Mouse (Mus musculus) hindbrain, embryonic 10.5 days (tissue): Measurements from ENCODE around the gene Cfap44. TPM values are rescaled to one million over a fixed set of nuclear protein-coding genes. Genes with fewer than 3 reads are reported as not detected.

ENCODE experiments used
- DNase-seq: peaks from one replicate; pipeline ENCODE4 v3.0.0-alpha.2; 2017; ENCODE audit warnings: low spot score
- H3K27ac ChIP-seq: fragments of 300-500 bp; sonication (generic); 2 replicates; pipeline ENCODE4 v1.5.1; 2016; ENCODE audit warnings: mild to moderate bottlenecking, moderate library complexity
- H3K27me3 ChIP-seq: fragments of 300-500 bp; sonication (generic); 2 replicates; pipeline ENCODE4 v1.6.1; 2016; ENCODE audit warnings: mild to moderate bottlenecking; ENCODE audit not compliant: poor library complexity, insufficient read depth, severe bottlenecking
- H3K36me3 ChIP-seq: fragments of 300-500 bp; sonication (generic); 2 replicates; pipeline ENCODE4 v1.6.1; 2016; ENCODE audit warnings: mild to moderate bottlenecking, moderate library complexity
- H3K4me1 ChIP-seq: fragments of 300-500 bp; sonication (generic); replicated peaks from 2 replicates; pipeline ENCODE4 v1.6.1; 2016; ENCODE audit warnings: mild to moderate bottlenecking
- H3K4me3 ChIP-seq: fragments of 300-500 bp; sonication (generic); 2 replicates; pipeline ENCODE4 v1.5.1; 2016; ENCODE audit warnings: mild to moderate bottlenecking, moderate library complexity
- H3K9me3 ChIP-seq: fragments of 300-500 bp; sonication (generic); 2 replicates; pipeline ENCODE4 v1.6.1; 2016; ENCODE audit warnings: mild to moderate bottlenecking, moderate library complexity
- whole genome bisulfite sequencing: fragments of 180-500 bp; shearing (Covaris S2); methylation state at CpG from one replicate; pipeline ENCODE4 v1.1.7; 2016; 5-methylcytosine and 5-hydroxymethylcytosine counted together
- polyA plus RNA-seq: library from polyadenylated mRNA; unstranded; fragments of >200 nt; fragmentation: Nextera tagmentation; extraction: Ambion mirVana; gene quantifications from 2 replicates; pipeline ENCODE4 v1.2.1, GENCODE M21; 2016

Gene Cfap44
- polyA plus RNA-seq, 1 experiment from 2014 or later: 4.4 TPM

DNA sequence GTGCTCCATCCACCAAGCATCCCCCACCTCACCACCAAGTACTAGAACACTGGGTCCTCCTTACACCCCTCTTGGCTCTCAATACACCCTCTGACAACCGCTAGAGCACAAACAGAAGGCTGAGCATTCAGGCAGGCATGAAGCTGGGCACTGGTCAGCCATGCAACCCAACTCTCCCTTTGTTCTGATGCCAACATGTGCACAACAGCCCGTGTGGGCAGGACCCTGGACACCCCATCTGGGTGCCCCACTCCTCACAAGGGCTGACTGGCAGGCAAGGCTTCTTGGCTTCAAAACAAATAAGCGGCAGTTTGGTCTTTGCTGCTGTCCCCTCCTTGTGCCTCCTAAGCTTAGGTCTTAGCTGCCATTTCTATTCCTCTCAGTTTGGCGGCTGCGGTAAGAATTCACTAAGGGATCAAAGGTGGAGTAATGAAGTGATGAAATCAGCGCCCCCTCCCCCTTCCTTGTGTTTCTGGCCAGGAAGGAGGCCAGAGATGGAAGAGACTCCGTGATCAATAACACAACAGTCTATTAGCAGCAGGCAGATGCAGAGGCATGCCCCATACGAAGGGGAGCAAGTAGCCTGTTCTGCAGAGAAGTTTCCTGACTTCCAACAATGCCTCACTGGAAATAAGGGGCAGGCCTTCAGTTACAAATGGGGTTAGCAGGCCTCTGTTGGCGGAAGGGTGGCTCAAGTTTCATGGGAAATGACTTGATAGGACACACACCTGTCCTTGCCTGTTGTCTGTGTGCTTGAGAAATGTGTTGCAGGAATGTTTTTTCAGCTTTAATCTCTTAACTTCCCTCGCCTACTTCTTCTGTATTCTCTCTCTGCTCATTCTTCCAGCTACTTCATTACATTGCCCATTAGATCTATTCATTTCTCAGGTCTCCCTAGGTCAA lies 112.7 kb downstream of the Cfap44 start:
- Histone ChIP-seq H3K4me1 (peaks cover 22% of the 10 kb centered on the region), H3K27ac (peak overlapping the region; percentile 30; the same call in 1 of the 2 replicates), H3K9me3 (peaks cover 5% of the 10 kb centered on the region; the same call in 1 of the 2 replicates), H3K36me3 (peaks cover 99% of the 10 kb centered on the region), H3K4me3 (no peak overlapping the region), H3K27me3 (no peaks in the 10 kb centered on the region)
- WGBS: 78% methylated on average over 10 of the region's 10 CpGs
- no peak for DNase-seq

DNA sequence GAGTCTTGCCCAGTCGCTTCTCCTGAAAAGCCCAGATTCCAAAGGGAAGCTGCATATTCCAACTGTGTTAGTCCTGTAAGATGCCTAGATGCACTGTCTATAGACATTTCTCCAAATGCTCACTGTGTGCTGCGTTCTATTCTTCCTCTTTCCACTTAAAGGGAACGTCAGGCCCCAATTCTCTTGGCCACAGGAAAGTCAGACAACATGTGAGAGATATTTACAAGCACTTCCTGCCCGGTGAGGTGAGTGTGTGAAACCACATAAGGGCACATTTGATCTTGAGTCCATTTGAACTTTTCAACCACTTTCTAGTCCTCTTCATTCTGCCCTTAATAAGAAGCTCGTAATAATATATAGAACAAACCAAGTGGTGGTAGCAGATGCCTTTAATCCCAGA lies 113.4 kb downstream of the Cfap44 start:
- Histone ChIP-seq H3K4me3 (no peak overlapping the region), H3K9me3 (peaks cover 5% of the 10 kb centered on the region; the same call in 1 of the 2 replicates), H3K4me1 (peaks cover 22% of the 10 kb centered on the region), H3K36me3 (peaks cover 99% of the 10 kb centered on the region), H3K27me3 (no peaks in the 10 kb centered on the region), H3K27ac (no peak overlapping the region; the same call in 1 of the 2 replicates)
- WGBS: 90% methylated on average over 5 of the region's 5 CpGs
- DNase-seq: no peak

DNA sequence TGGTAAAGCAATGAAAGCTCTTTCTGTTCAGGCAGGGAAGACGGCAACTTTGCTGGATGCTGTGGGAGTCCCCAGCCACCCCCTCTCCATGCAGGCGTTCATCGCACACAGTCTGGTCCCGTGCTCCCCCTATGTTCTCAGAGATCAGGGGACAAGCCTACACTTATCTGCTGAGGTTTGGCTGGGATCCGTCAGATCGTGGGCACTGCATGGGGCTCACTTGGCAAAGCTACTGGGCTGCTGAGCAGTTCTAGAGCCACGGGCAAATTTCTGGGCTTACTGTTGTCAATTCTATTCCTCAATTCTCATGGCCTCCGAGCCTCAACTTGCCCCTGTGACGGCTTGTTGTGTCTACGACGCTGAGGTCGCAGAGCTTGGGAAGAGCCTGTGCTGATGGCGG lies 114.2 kb downstream of the Cfap44 start:
- H3K27ac ChIP-seq: no peak overlapping the region
- H3K4me1 ChIP-seq: peaks cover 18% of the 10 kb centered on the region
- DNase-seq: no peak
- peaks cover 5% of the 10 kb centered on the region; the same call in 1 of the 2 replicates for H3K9me3 ChIP-seq
- WGBS: 92% methylated on average over 13 of the region's 13 CpGs
- no peaks in the 10 kb centered on the region for H3K27me3 ChIP-seq
- H3K4me3 ChIP-seq: no peak overlapping the region
- peaks cover 99% of the 10 kb centered on the region for H3K36me3 ChIP-seq

DNA sequence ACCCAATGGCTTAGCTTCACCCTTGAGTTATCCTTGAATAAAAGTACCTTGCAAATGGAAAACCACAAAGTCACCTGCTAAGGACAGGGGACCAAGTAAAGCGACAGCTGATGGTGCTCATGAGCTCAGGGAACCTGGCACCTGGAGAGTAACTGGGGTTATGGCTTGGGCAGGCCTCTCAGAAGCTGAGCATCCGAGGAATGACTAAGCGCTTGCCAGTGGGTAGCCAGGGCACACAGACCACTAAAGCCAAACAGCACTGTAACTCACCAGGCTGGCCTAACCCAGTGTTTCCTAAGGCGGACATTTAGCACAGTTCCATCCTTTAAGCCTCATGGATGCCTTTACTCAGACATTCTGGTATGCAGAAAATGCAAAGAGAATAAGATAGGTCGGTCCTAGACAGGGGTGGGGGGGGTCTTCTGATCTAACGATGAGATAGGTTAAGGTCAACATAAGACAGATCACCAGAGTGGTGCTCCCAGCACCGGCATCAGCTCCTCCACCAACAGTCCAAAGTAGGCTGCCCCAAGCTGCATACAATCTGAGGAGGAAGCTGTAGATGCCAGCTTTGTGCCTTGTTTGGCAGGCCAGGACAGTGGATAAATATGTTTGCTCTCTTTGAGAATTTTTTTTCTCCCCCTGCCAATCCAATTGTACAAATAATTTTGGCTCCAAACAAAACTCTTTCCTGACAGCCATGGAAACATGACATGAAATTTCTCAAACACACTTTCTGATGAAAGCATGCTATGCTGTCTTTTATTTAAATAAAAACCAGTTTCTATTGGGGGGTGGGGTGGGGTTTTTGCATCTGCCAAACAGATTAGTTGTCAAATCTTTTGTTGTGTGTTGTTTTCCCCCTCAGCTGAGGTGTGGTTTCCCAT lies 115.1 kb downstream of the Cfap44 start:
- WGBS: 89% methylated on average over 7 of the region's 7 CpGs
- H3K27ac ChIP-seq: no peak overlapping the region
- no peak overlapping the region for H3K4me3 ChIP-seq
- no peaks in the 10 kb centered on the region for H3K27me3 ChIP-seq
- no peak for DNase-seq
- H3K9me3 ChIP-seq: peaks cover 2% of the 10 kb centered on the region; the same call in 1 of the 2 replicates
- peaks cover 99% of the 10 kb centered on the region for H3K36me3 ChIP-seq
- H3K4me1 ChIP-seq: peaks cover 18% of the 10 kb centered on the region

DNA sequence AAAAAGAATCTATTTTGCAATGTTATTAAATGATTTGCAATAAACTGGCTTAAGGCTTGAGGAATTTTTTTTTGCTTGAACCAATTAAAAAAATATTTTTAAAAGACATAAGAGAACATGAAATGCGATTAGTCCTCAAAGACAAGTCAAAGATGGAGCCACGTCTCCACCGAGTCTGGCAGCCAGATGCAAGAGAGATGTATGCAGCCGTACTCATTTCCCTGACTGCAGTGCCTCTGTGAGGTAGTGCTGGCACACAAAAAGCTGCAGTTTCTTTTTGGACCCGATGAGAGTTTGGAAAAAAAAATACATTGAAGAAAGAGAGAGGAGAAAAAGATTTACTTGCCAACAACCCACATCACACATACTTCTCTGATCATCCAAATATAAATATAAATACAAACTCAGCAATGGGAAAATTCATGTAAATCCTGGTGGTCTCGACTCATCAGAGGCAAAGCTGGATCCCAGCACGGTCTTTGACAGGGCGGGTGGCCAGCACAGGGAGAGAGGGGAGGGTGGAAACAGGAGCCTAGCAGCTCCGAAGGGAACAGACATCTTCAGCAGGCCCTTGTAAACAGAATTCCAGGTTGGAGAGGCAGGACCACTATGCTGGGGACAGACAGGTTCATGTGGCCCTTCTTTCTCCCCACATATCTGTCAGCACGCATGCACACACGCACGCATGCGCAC lies 116.1 kb downstream of the Cfap44 start:
- Histone ChIP-seq H3K36me3 (peaks cover 99% of the 10 kb centered on the region), H3K27me3 (no peaks in the 10 kb centered on the region), H3K4me1 (peaks cover 18% of the 10 kb centered on the region), H3K9me3 (no peaks in the 10 kb centered on the region), H3K27ac (no peak overlapping the region), H3K4me3 (no peak overlapping the region)
- DNase-seq: no peak
- 85% methylated on average over 13 of the region's 13 CpGs for WGBS

DNA sequence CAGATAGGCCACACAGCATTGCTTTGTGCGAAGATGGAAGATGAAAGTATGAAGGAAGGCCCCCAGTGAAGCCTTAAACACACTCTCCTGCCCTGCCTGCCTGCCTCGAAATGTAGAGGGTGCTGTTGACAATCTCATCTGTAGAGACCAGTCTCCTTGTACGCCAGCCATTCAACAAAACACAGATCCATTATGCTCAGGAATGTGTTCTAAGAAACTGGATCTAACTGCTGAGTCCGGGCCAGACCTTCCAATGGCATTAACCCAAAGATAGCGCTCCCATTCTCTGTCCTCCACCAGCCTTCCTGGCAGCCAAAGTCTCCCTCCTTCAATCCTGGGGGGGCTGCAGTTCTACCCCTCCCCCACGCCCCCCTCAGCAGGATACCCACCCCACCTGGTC lies 121.9 kb downstream of the Cfap44 start:
- H3K4me3 ChIP-seq: no peak overlapping the region
- peaks cover 100% of the 10 kb centered on the region for H3K36me3 ChIP-seq
- DNase-seq: no peak
- H3K9me3 ChIP-seq: no peaks in the 10 kb centered on the region
- no peaks in the 10 kb centered on the region for H3K27me3 ChIP-seq
- WGBS: 78% methylated on average over 6 of the region's 6 CpGs
- H3K27ac ChIP-seq: no peak overlapping the region
- H3K4me1 ChIP-seq: peaks cover 4% of the 10 kb centered on the region; the same call in 1 of the 2 replicates

DNA sequence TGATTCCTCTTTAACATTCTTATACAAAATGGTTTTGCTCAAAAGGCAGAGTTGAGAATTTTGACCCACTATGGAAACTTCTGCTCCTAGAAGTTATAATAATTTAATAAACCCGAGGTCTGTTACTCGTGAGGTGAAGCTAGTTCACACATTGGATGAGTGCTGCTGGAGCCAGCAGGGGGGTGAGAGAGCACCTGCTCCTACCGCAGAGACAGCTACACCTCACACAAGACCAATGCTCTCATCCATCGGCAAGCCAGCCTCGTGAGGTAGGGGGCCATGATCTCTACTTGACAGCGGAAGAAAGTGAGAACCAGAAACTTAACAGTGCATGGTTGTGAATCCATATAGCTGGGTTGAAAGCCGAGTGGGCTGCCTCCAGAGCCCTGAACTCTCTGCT lies 129.0 kb downstream of the Cfap44 start:
- no peak overlapping the region for H3K27ac ChIP-seq
- H3K4me3 ChIP-seq: no peak overlapping the region
- H3K36me3 ChIP-seq: peaks cover 35% of the 10 kb centered on the region
- no peaks in the 10 kb centered on the region for H3K27me3 ChIP-seq
- no peaks in the 10 kb centered on the region for H3K9me3 ChIP-seq
- H3K4me1 ChIP-seq: peaks cover 32% of the 10 kb centered on the region
- no peak for DNase-seq
- WGBS: 77% methylated on average over 7 of the region's 7 CpGs

DNA sequence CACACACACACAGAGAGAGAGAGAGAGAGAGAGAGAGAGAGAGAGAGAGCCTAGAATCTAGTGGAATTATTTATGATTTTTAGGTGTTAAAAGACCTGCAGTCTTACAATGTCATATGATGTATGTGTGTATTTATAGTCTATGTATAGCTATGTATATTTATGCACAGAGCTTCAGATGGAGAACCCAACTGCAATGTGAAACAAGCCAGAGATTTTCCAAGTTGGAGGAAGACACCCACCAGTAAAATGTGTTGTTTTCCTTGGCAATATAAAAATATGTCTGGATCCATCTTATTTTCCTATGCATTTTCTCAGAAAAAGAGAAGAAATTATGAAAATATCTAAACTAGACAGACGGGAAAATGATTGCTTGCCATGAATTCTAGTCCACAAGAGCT lies 131.4 kb downstream of the Cfap44 start:
- Histone ChIP-seq H3K36me3 (peaks cover 15% of the 10 kb centered on the region), H3K4me1 (peaks cover 57% of the 10 kb centered on the region), H3K9me3 (no peaks in the 10 kb centered on the region), H3K4me3 (no peak overlapping the region), H3K27me3 (no peaks in the 10 kb centered on the region), H3K27ac (no peak overlapping the region)
- DNase-seq: no peak
- 85% methylated on average over 1 of the region's 1 CpGs for WGBS

DNA sequence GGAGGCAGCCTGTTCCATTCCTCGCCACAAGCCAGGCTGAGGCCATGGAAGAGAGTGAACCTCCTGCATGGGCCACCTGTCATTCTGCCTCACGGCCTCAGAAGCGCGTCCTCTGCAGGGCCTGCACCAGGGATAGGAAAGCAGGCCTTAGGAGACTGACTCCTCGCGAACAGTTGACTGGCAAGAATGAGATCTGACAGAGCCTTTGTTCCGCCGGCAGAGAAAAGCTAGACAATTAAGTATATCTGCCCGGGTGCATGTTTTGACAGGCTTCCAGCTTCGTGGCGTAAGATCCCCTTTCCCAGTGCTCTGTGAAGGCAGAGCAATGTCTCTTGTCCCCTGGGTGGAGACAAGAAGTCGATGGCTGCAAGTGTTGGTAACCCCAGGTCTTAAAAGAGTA lies 132.1 kb downstream of the Cfap44 start:
- DNase-seq: peak; percentile 56
- peaks cover 63% of the 10 kb centered on the region for H3K4me1 ChIP-seq
- peak overlapping the region; percentile 13; the same call in 1 of the 2 replicates for H3K4me3 ChIP-seq
- H3K27me3 ChIP-seq: no peaks in the 10 kb centered on the region
- H3K27ac ChIP-seq: peak overlapping the region; percentile 80
- 6% methylated on average over 12 of the region's 12 CpGs for WGBS
- H3K36me3 ChIP-seq: peaks cover 9% of the 10 kb centered on the region; the same call in 1 of the 2 replicates
- no peaks in the 10 kb centered on the region for H3K9me3 ChIP-seq

DNA sequence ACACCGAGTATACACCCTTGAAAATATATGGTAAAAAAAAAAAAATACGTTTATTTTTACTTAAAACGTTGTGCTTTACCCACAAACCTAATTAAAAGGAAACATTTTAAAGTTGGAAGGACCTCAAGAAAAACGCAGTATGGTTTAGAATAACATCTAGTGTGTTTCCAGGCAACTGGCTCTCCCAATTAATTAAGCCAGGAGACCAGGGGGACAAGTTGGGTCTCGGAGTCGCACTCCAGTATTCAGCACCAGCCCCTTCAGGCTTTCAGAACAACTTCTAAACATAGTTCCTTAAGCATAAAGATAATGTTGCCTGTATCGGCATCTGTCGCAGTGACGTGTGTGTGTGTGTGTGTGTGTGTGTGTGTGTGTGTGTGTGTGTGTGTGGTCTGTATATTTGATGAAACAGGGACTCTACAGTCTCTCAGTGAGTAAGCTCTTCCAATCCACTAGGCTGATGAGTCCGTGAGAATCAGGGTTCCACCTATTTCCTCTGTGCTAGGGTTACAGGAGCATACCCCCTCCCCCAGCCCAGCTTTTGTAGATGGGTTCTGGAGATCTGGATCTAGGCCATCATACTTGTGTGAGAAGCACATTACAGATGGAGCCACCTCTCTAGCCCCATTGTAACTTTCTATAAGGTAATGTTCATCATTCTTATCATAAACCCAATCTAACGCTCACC lies 132.8 kb downstream of the Cfap44 start:
- no peak for DNase-seq
- no peaks in the 10 kb centered on the region for H3K27me3 ChIP-seq
- H3K27ac ChIP-seq: peak overlapping the region; percentile 73
- 0 out of 2 replicates have a peak overlapping the region, but pooled peaks have one; percentile 7 for H3K4me3 ChIP-seq
- peaks cover 70% of the 10 kb centered on the region for H3K4me1 ChIP-seq
- H3K9me3 ChIP-seq: peaks cover 4% of the 10 kb centered on the region; the same call in 1 of the 2 replicates
- peaks cover 9% of the 10 kb centered on the region for H3K36me3 ChIP-seq
- WGBS: 47% methylated on average over 11 of the region's 11 CpGs

DNA sequence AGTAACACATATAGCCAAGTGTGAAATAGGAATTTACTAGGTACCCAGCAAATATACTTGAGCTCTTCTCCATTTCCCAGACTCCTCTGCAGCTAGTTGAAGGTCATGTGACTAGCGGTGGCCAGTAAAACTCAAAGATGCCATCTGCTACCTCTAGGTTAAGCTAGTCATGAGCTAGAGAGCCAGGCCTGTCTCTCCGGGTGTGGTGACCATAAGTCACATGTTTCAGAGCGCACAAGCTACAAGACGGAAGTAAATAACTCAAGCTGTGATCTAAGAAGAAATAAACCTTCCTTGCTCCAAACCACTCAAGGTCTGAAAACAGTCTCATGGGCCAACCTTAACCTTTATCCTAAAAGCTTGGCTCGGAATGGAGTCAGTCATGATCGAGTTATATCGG lies 134.4 kb downstream of the Cfap44 start:
- no peak for DNase-seq
- H3K27ac ChIP-seq: peak overlapping the region; percentile 91
- H3K9me3 ChIP-seq: peaks cover 10% of the 10 kb centered on the region; the same call in 1 of the 2 replicates
- H3K36me3 ChIP-seq: peaks cover 25% of the 10 kb centered on the region
- no peak overlapping the region for H3K4me3 ChIP-seq
- H3K4me1 ChIP-seq: peaks cover 84% of the 10 kb centered on the region
- no peaks in the 10 kb centered on the region for H3K27me3 ChIP-seq
- WGBS: 92% methylated on average over 7 of the region's 7 CpGs

DNA sequence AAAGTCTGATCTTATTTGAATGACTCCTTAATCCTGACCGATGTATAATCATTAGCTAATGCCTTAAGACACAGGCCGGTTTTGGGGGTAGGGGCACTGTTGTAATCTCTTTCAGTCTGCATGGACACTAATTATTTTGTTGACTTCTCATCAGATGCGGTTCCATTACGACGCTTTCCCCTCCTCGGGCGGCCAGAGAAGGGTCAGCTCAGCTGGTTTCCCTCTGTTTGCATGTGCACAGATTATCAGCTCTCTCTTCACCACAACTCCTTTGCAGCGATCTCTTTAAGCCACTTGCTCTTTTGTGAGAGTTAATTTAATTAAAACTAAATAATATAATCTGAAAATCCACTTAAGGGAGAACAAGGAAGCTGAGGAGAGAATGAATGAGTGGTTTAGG lies 135.1 kb downstream of the Cfap44 start:
- DNase-seq: no peak
- Histone ChIP-seq H3K9me3 (peaks cover 10% of the 10 kb centered on the region; the same call in 1 of the 2 replicates), H3K4me3 (peak overlapping the region; percentile 44), H3K27me3 (no peaks in the 10 kb centered on the region), H3K27ac (peak overlapping the region; percentile 91), H3K4me1 (peaks cover 92% of the 10 kb centered on the region), H3K36me3 (peaks cover 32% of the 10 kb centered on the region)
- WGBS: 35% methylated on average over 8 of the region's 8 CpGs
